Mouse (Mus musculus) hematopoietic stem cell, adult 5-6 weeks (primary cell): ENCODE results near the gene Gm10722. TPM values are rescaled to one million over a fixed set of nuclear protein-coding genes. Genes with fewer than 3 reads are reported as not detected.
"Not testable (repeated sequence)": the region's sequence is repeated elsewhere in the genome, so short reads cannot be mapped to it uniquely, and the experiment has no call there.

ENCODE experiments used
- ATAC-seq, 2 experiments: fragments of 125-278 bp in 1 of 2; replicated peaks in 1 of 2; 2 replicates each; pipeline ENCODE4 v1.8.0; 2016 to 2017; ENCODE audit warnings: inconsistent platforms in 2 of 2, mild to moderate bottlenecking in 2 of 2, moderate number of reproducible peaks in 2 of 2, low read depth in 1 of 2, moderate TSS enrichment in 1 of 2; ENCODE audit not compliant: low FRiP score in 2 of 2, poor library complexity in 2 of 2, severe bottlenecking in 2 of 2, insufficient read depth in 1 of 2, low TSS enrichment in 1 of 2
- total RNA-seq: library from RNA; stranded (forward); fragments of 172-1452, 232-1000 nt; gene quantifications from 2 replicates; pipeline ENCODE4 v1.2.3, GENCODE M21; 2017

Gene Gm10722
- total RNA-seq, 1 experiment from 2014 or later, result not detected

GRCm38 (mm10) chr9:3023312-3023984 lies 22.7 kb downstream of the Gm10722 start, which contains the start of gene Gm10718:
Gene Gm10718 (plus strand): TSS chr9:3023547.
- ATAC-seq, result not testable (repeated sequence)

- not testable (repeated sequence) for ATAC-seq
Observed at GRCm38 (mm10) chr9:3023985-3024648, 23.4 kb downstream of the Gm10722 start.

- ATAC-seq, result not testable (repeated sequence)
Observed at GRCm38 (mm10) chr9:3024912-3025467, 24.3 kb downstream of the Gm10722 start, which contains the start of gene Gm10717. Gene Gm10717 (plus strand): TSS chr9:3025417.

- not testable (repeated sequence) for ATAC-seq
Observed at GRCm38 (mm10) chr9:3025653-3026052, 24.9 kb downstream of the Gm10722 start.

- not testable (repeated sequence) for ATAC-seq
Observed at GRCm38 (mm10) chr9:3026136-3026535, 25.4 kb downstream of the Gm10722 start.

GRCm38 (mm10) chr9:3026741-3027140 lies 26.0 kb downstream of the Gm10722 start:
- ATAC-seq, result not testable (repeated sequence)

- ATAC-seq, result 0 out of 4 replicates have a peak, but pooled peaks of 1 of the 2 experiments have one; percentile 16
Observed at GRCm38 (mm10) chr9:3027200-3027599, 26.5 kb downstream of the Gm10722 start.

GRCm38 (mm10) chr9:3029276-3030000 lies 28.7 kb downstream of the Gm10722 start:
- ATAC-seq, result not testable (repeated sequence)

GRCm38 (mm10) chr9:3030677-3031318 lies 30.1 kb downstream of the Gm10722 start:
- not testable (repeated sequence) for ATAC-seq

- ATAC-seq, result not testable (repeated sequence)
Observed at GRCm38 (mm10) chr9:3034299-3034698, 33.6 kb downstream of the Gm10722 start, which contains the start of gene Gm17535. Gene Gm17535 (plus strand): TSS chr9:3034599.

- not testable (repeated sequence) for ATAC-seq
Observed at GRCm38 (mm10) chr9:3036577-3036976, 35.9 kb downstream of the Gm10722 start, which contains the start of gene Gm10715. Gene Gm10715 (plus strand): TSS chr9:3036877.

- not testable (repeated sequence) for ATAC-seq
Observed at GRCm38 (mm10) chr9:3038161-3038560, 37.4 kb downstream of the Gm10722 start.

Other genes starting within 250 kb of the Gm10722 start
- gene Gm11168, start 2.4 kb downstream of the Gm10722 start, total RNA-seq, result 3.3 TPM in 1 of 2 replicates, not detected in the other
- 1.8 TPM in 1 of 2 replicates, not detected in the other for gene Gm10721, start 12.2 kb downstream of the Gm10722 start, total RNA-seq
- not detected in 2 replicates for gene Gm10720, start 14.7 kb downstream of the Gm10722 start, total RNA-seq
- 0.75 and 3.6 TPM in 2 replicates for gene Gm10719, start 16.5 kb downstream of the Gm10722 start, total RNA-seq
- 1.5 TPM in 1 of 2 replicates, not detected in the other for gene Gm10718, start 22.6 kb downstream of the Gm10722 start, total RNA-seq
- gene Gm10717, start 24.5 kb downstream of the Gm10722 start, total RNA-seq, result 1.5 and 3.1 TPM in 2 replicates
- gene Gm17535, start 33.7 kb downstream of the Gm10722 start, total RNA-seq, result not detected in 2 replicates
- gene Gm10715, start 36.0 kb downstream of the Gm10722 start, total RNA-seq, result not detected in 2 replicates